Mouse (Mus musculus) liver, postnatal 0 days (tissue): ENCODE data around the gene Cdkl5. TPM values are rescaled to one million over a fixed set of nuclear protein-coding genes. Genes with fewer than 3 reads are reported as not detected.

Source experiments
- ATAC-seq: fragments of 200-750 bp; cut with Nextera tagmentation; 2 replicates; pipeline ENCODE4 v1.8.0; 2017; ENCODE audit warnings: mild to moderate bottlenecking, moderate library complexity
- DNase-seq: peaks from one replicate; pipeline ENCODE4 v3.0.0-alpha.2; 2016
- H3K27ac ChIP-seq: fragments of 300-500 bp; sonication (generic); 2 replicates; pipeline ENCODE4 v1.5.1; 2014; ENCODE audit warnings: antibody characterized with exemption, moderate library complexity, mild to moderate bottlenecking, low read depth
- H3K27me3 ChIP-seq: fragments of 300-500 bp; sonication (generic); 2 replicates; pipeline ENCODE4 v1.6.1; 2014; ENCODE audit warnings: low read length, control low read depth, mixed read lengths; ENCODE audit not compliant: insufficient read depth
- H3K36me3 ChIP-seq: fragments of 300-500 bp; sonication (generic); replicated peaks from 2 replicates; pipeline ENCODE4 v1.6.1; 2014; ENCODE audit warnings: mild to moderate bottlenecking, control low read depth, low read length, moderate library complexity, mixed read lengths; ENCODE audit not compliant: insufficient read depth
- H3K4me1 ChIP-seq: fragments of 300-500 bp; sonication (generic); 2 replicates; pipeline ENCODE4 v1.6.1; 2014; ENCODE audit warnings: antibody characterized with exemption, mild to moderate bottlenecking, control low read depth; ENCODE audit not compliant: insufficient read depth
- H3K4me2 ChIP-seq: fragments of 300-500 bp; sonication (generic); 2 replicates; pipeline ENCODE4 v1.6.1; 2014; ENCODE audit warnings: low read depth, mild to moderate bottlenecking, low read length, moderate library complexity, mixed read lengths
- H3K4me3 ChIP-seq: fragments of 300-500 bp; sonication (generic); 2 replicates; pipeline ENCODE4 v1.5.1; 2014; ENCODE audit warnings: low read depth, low read length
- H3K9ac ChIP-seq: fragments of 300-500 bp; sonication (generic); replicated peaks from 2 replicates; pipeline ENCODE4 v1.6.1; 2014; ENCODE audit warnings: mild to moderate bottlenecking, moderate library complexity
- H3K9me3 ChIP-seq: fragments of 300-500 bp; sonication (generic); 2 replicates; pipeline ENCODE4 v1.6.1; 2016; ENCODE audit warnings: mild to moderate bottlenecking, control low read depth, low read length, mixed read lengths
- CTCF ChIP-seq: sonication (generic); IDR thresholded peaks from 2 replicates; pipeline ENCODE4 v1.5.1; 2016; ENCODE audit warnings: antibody characterized with exemption, low read depth
- EP300 ChIP-seq: IDR thresholded peaks from 2 replicates; pipeline ENCODE4 v1.6.1; 2016; ENCODE audit warnings: antibody characterized with exemption, low read depth, mild to moderate bottlenecking
- WGBS: fragments of 180-500 bp; shearing (Covaris S2); extraction: QIAGEN DNeasy Blood & Tissue Kit; methylation state at CpG from one replicate; pipeline ENCODE4 v1.1.7; 2014; ENCODE audit not compliant: insufficient replicate concordance; 5-methylcytosine and 5-hydroxymethylcytosine counted together
- polyA plus RNA-seq: library from polyadenylated mRNA; unstranded; fragments of >200 nt; fragmentation: Nextera tagmentation; extraction: Ambion mirVana; gene quantifications from 2 replicates; pipeline ENCODE4 v1.2.1, GENCODE M21; 2015

The Cdkl5 gene
- polyA plus RNA-seq, 1 experiment from 2014 or later: 0.34 TPM

- no peaks in the 10 kb centered on the region for H3K36me3 ChIP-seq
- WGBS: 50% methylated on average over 1 of the region's 1 CpGs
- DNase-seq (no peak), ATAC-seq (no peak)
- no peak overlapping the region for H3K9ac ChIP-seq
- H3K27me3 ChIP-seq: peaks cover under 1% of the 10 kb centered on the region; the same call in 1 of the 2 replicates
- no peaks in the 10 kb centered on the region for H3K9me3 ChIP-seq
- no peak overlapping the region for H3K27ac ChIP-seq
- H3K4me1 ChIP-seq: no peaks in the 10 kb centered on the region
- no peak overlapping the region for H3K4me3 ChIP-seq
- no peak overlapping the region for H3K4me2 ChIP-seq
- no peak for TF ChIP-seq EP300
- no peak for TF ChIP-seq CTCF
Measured at GRCm38 (mm10) chrX:161018179-161018578, 23.7 kb upstream of the Cdkl5 start.

- no peak overlapping the region for H3K27ac ChIP-seq
- no peaks in the 10 kb centered on the region for H3K36me3 ChIP-seq
- H3K4me2 ChIP-seq: no peak overlapping the region
- DNase-seq (no peak), ATAC-seq (no peak)
- no peaks in the 10 kb centered on the region for H3K9me3 ChIP-seq
- H3K9ac ChIP-seq: no peak overlapping the region
- no peaks in the 10 kb centered on the region for H3K4me1 ChIP-seq
- 67% methylated on average over 1 of the region's 1 CpGs for WGBS
- TF ChIP-seq CTCF: no peak
- no peaks in the 10 kb centered on the region for H3K27me3 ChIP-seq
- H3K4me3 ChIP-seq: no peak overlapping the region
Measured at GRCm38 (mm10) chrX:161006272-161006671, 11.8 kb upstream of the Cdkl5 start.

GRCm38 (mm10) chrX:160996051-160996450, 1.5 kb upstream of the Cdkl5 start:
- no peak overlapping the region for H3K4me3 ChIP-seq
- no peaks in the 10 kb centered on the region for H3K36me3 ChIP-seq
- no peak overlapping the region for H3K9ac ChIP-seq
- H3K4me1 ChIP-seq: no peaks in the 10 kb centered on the region
- H3K9me3 ChIP-seq: no peaks in the 10 kb centered on the region
- DNase-seq: no peak
- no peak overlapping the region for H3K27ac ChIP-seq
- 35% methylated on average over 5 of the region's 5 CpGs for WGBS
- TF ChIP-seq CTCF (no peak), EP300 (no peak)
- H3K4me2 ChIP-seq: peak overlapping the region; percentile 89; the same call in 1 of the 2 replicates
- 0 out of 2 replicates have a peak, but pooled peaks cover 3% of the 10 kb centered on the region for H3K27me3 ChIP-seq
- ATAC-seq: no peak

GRCm38 (mm10) chrX:160995131-160995667, 695 bp upstream of the Cdkl5 start:
- H3K4me1 ChIP-seq: no peaks in the 10 kb centered on the region
- no peaks in the 10 kb centered on the region for H3K9me3 ChIP-seq
- H3K9ac ChIP-seq: 0 out of 2 replicates have a peak overlapping the region, but pooled peaks have one; percentile 26
- WGBS: 21% methylated on average over 26 of the region's 31 CpGs
- H3K4me3 ChIP-seq: peak overlapping the region; percentile 73
- no peaks in the 10 kb centered on the region for H3K36me3 ChIP-seq
- ATAC-seq: peak; percentile 36
- peak overlapping the region; percentile 89 for H3K4me2 ChIP-seq
- DNase-seq: no peak
- H3K27ac ChIP-seq: 0 out of 2 replicates have a peak overlapping the region, but pooled peaks have one; percentile 12
- H3K27me3 ChIP-seq: 0 out of 2 replicates have a peak, but pooled peaks cover 3% of the 10 kb centered on the region
- TF ChIP-seq CTCF (no peak), EP300 (no peak)

- TF ChIP-seq EP300 (no peak), CTCF (no peak)
- Histone ChIP-seq H3K36me3 (no peaks in the 10 kb centered on the region), H3K4me2 (peak overlapping the region; percentile 89), H3K27me3 (0 out of 2 replicates have a peak, but pooled peaks cover 3% of the 10 kb centered on the region), H3K4me1 (no peaks in the 10 kb centered on the region), H3K4me3 (peak overlapping the region; percentile 73), H3K27ac (0 out of 2 replicates have a peak overlapping the region, but pooled peaks have one; percentile 39), H3K9ac (peak overlapping the region; percentile 63), H3K9me3 (no peaks in the 10 kb centered on the region)
- DNase-seq: peak; percentile 42
- 18% methylated on average over 39 of the region's 39 CpGs for WGBS
- ATAC-seq: peak; percentile 42
Measured at GRCm38 (mm10) chrX:160993749-160994539, 560 bp downstream of the Cdkl5 start.

- DNase-seq (no peak), ATAC-seq (no peak)
- H3K9ac ChIP-seq: no peak overlapping the region
- no peaks in the 10 kb centered on the region for H3K4me1 ChIP-seq
- H3K9me3 ChIP-seq: no peaks in the 10 kb centered on the region
- no peak overlapping the region for H3K4me2 ChIP-seq
- no peak overlapping the region for H3K27ac ChIP-seq
- TF ChIP-seq EP300 (no peak), CTCF (no peak)
- no peaks in the 10 kb centered on the region for H3K36me3 ChIP-seq
- 57% methylated on average over 2 of the region's 2 CpGs for WGBS
- 0 out of 2 replicates have a peak, but pooled peaks cover 3% of the 10 kb centered on the region for H3K27me3 ChIP-seq
- no peak overlapping the region for H3K4me3 ChIP-seq
Measured at GRCm38 (mm10) chrX:160992703-160993102, 1.8 kb downstream of the Cdkl5 start.
